Mouse (Mus musculus): Measurements from ENCODE around the gene Gm45213. TPM values are rescaled to one million over a fixed set of nuclear protein-coding genes. Genes with fewer than 3 reads are reported as not detected.

Gm45213 gene
- total and polyA plus RNA-seq, 2 experiments, result not detected

DNA sequence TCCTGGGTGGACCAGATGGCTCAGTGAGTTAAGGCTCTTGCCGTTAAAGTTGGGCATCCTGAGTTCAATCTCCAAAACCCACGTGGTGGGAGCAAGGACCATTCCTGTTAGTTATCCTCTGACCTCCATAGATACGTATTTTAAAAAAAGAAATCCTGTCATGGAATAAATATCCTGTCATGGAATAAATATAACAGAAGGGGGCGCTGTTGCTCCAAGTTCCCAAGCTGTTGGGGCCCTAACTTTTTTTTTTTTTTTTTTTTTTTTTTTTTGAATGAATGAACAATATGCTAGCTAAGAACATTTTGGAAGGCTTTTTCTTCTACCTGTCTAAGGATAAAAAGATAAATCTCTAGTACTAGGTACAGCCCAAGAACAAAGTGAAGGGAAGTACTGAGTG is 58.5 kb downstream of the Gm45213 start:
- 6% methylated on average over 4 of the region's 4 CpGs for WGBS
- DNase-seq (ENCODE audit: extremely low read depth, low read depth, low spot score), result no peak
- TF ChIP-seq CTCF (IDR thresholded peaks at IDR 0.05; ENCODE audit: low read depth, low read length), result peak; percentile 28
- no peak for TF ChIP-seq POLR2A (IDR thresholded peaks at IDR 0.05; ENCODE audit: extremely low read depth, insufficient read depth, low read length)
- no peaks in the 10 kb centered on the region for H3K27me3 ChIP-seq (ENCODE audit: control insufficient read depth, insufficient read depth, low read length)
- H3K27ac ChIP-seq (replicated peaks; ENCODE audit: insufficient read depth, low read depth, low read length), result no peak overlapping the region
- H3K9ac ChIP-seq (ENCODE audit: low read depth, low read length), result no peak overlapping the region
- H3K4me1 ChIP-seq (ENCODE audit: control insufficient read depth, insufficient read depth, low read length), result peaks cover 2% of the 10 kb centered on the region; the same call in 1 of the 2 replicates
- no peaks in the 10 kb centered on the region for H3K79me2 ChIP-seq (ENCODE audit: control insufficient read depth, insufficient read depth, low read length)
- no peak overlapping the region for H3K4me3 ChIP-seq (ENCODE audit: insufficient read depth, low read depth, low read length)
- no peaks in the 10 kb centered on the region for H3K36me3 ChIP-seq (ENCODE audit: control insufficient read depth, insufficient read depth, low read length)

- Histone ChIP-seq H3K79me2 (ENCODE audit: control insufficient read depth, insufficient read depth, low read length) (no peaks in the 10 kb centered on the region), H3K9ac (ENCODE audit: low read depth, low read length) (no peak overlapping the region), H3K4me1 (ENCODE audit: control insufficient read depth, insufficient read depth, low read length) (peaks cover 2% of the 10 kb centered on the region; the same call in 1 of the 2 replicates), H3K36me3 (ENCODE audit: control insufficient read depth, insufficient read depth, low read length) (no peaks in the 10 kb centered on the region), H3K4me3 (ENCODE audit: insufficient read depth, low read depth, low read length) (no peak overlapping the region), H3K27me3 (ENCODE audit: control insufficient read depth, insufficient read depth, low read length) (no peaks in the 10 kb centered on the region), H3K27ac (replicated peaks; ENCODE audit: insufficient read depth, low read depth, low read length) (no peak overlapping the region)
- 90% methylated on average over 5 of the region's 5 CpGs for WGBS
- TF ChIP-seq POLR2A (IDR thresholded peaks at IDR 0.05; ENCODE audit: extremely low read depth, insufficient read depth, low read length) (no peak), CTCF (IDR thresholded peaks at IDR 0.05; ENCODE audit: low read depth, low read length) (no peak)
- no peak for DNase-seq (ENCODE audit: extremely low read depth, low read depth, low spot score)
These were observed 61.1 kb downstream of the Gm45213 start for GRCm38 (mm10) chr7:66104531-66104930.

DNA sequence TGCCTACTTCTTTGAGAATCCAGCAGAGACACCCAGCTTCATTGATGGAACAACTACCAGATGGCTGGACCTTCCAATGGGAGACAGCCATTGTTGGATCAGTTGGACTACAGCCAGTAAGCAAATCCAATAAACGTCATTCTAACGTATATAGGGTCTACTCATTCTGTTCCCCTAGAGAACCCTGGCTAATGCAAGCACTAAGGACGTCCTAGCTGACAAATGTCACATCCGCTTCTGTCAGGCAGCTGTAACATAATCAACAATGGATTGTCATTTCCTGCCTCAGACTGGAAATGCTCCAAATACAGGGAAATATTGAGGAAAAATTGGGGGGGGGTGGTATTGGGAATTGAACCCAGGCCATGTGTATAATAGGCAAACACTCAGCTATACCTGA is 62.4 kb downstream of the Gm45213 start:
- no peak overlapping the region for H3K4me3 ChIP-seq (ENCODE audit: insufficient read depth, low read depth, low read length)
- H3K27ac ChIP-seq (replicated peaks; ENCODE audit: insufficient read depth, low read depth, low read length), result no peak overlapping the region
- no peaks in the 10 kb centered on the region for H3K36me3 ChIP-seq (ENCODE audit: control insufficient read depth, insufficient read depth, low read length)
- H3K79me2 ChIP-seq (ENCODE audit: control insufficient read depth, insufficient read depth, low read length), result peaks cover 5% of the 10 kb centered on the region; the same call in 1 of the 2 replicates
- TF ChIP-seq CTCF (IDR thresholded peaks at IDR 0.05; ENCODE audit: low read depth, low read length) (no peak), POLR2A (IDR thresholded peaks at IDR 0.05; ENCODE audit: extremely low read depth, insufficient read depth, low read length) (no peak)
- H3K9ac ChIP-seq (ENCODE audit: low read depth, low read length), result no peak overlapping the region
- DNase-seq (ENCODE audit: extremely low read depth, low read depth, low spot score), result no peak
- WGBS, result 53% methylated on average over 4 of the region's 4 CpGs
- H3K4me1 ChIP-seq (ENCODE audit: control insufficient read depth, insufficient read depth, low read length), result peaks cover 5% of the 10 kb centered on the region
- H3K27me3 ChIP-seq (ENCODE audit: control insufficient read depth, insufficient read depth, low read length), result 0 out of 2 replicates have a peak, but pooled peaks cover 4% of the 10 kb centered on the region

- Histone ChIP-seq H3K9ac (ENCODE audit: low read depth, low read length) (no peak overlapping the region), H3K79me2 (ENCODE audit: control insufficient read depth, insufficient read depth, low read length) (peaks cover 5% of the 10 kb centered on the region; the same call in 1 of the 2 replicates), H3K36me3 (ENCODE audit: control insufficient read depth, insufficient read depth, low read length) (no peaks in the 10 kb centered on the region), H3K27ac (replicated peaks; ENCODE audit: insufficient read depth, low read depth, low read length) (no peak overlapping the region), H3K27me3 (ENCODE audit: control insufficient read depth, insufficient read depth, low read length) (0 out of 2 replicates have a peak, but pooled peaks cover 4% of the 10 kb centered on the region), H3K4me1 (ENCODE audit: control insufficient read depth, insufficient read depth, low read length) (peaks cover 5% of the 10 kb centered on the region), H3K4me3 (ENCODE audit: insufficient read depth, low read depth, low read length) (no peak overlapping the region)
- peak; percentile 34 for DNase-seq (ENCODE audit: extremely low read depth, low read depth, low spot score)
- no peak for TF ChIP-seq POLR2A (IDR thresholded peaks at IDR 0.05; ENCODE audit: extremely low read depth, insufficient read depth, low read length)
- TF ChIP-seq CTCF (IDR thresholded peaks at IDR 0.05; ENCODE audit: low read depth, low read length), result no peak
- whole genome bisulfite sequencing, result 32% methylated on average over 7 of the region's 7 CpGs
These were observed 63.2 kb downstream of the Gm45213 start for GRCm38 (mm10) chr7:66106581-66107056.

DNA sequence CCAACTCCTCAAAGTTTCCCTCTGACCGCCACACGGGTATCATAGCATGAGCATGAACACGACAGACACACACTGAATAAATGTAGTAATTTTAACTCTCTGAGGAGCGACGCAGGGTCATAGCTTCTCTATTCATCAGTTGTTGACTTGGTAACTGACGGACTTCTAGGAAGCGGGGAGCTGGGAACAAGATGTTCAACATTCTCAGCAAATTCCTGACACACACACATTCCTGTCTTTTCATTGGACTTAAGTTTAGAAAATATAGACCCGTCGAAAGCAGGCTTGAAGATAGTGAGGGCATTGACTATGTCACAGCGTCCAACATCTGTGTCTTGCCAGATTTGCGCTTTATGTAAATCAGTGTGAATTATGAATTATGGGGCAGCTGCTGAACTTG is 63.8 kb downstream of the Gm45213 start:
- H3K4me3 ChIP-seq (ENCODE audit: insufficient read depth, low read depth, low read length), result no peak overlapping the region
- peaks cover 5% of the 10 kb centered on the region; the same call in 1 of the 2 replicates for H3K79me2 ChIP-seq (ENCODE audit: control insufficient read depth, insufficient read depth, low read length)
- no peak for DNase-seq (ENCODE audit: extremely low read depth, low read depth, low spot score)
- peaks cover 5% of the 10 kb centered on the region for H3K4me1 ChIP-seq (ENCODE audit: control insufficient read depth, insufficient read depth, low read length)
- no peak for TF ChIP-seq POLR2A (IDR thresholded peaks at IDR 0.05; ENCODE audit: extremely low read depth, insufficient read depth, low read length)
- TF ChIP-seq CTCF (IDR thresholded peaks at IDR 0.05; ENCODE audit: low read depth, low read length), result no peak
- H3K27ac ChIP-seq (replicated peaks; ENCODE audit: insufficient read depth, low read depth, low read length), result no peak overlapping the region
- no peak overlapping the region for H3K9ac ChIP-seq (ENCODE audit: low read depth, low read length)
- no peaks in the 10 kb centered on the region for H3K36me3 ChIP-seq (ENCODE audit: control insufficient read depth, insufficient read depth, low read length)
- WGBS, result 74% methylated on average over 11 of the region's 11 CpGs
- 0 out of 2 replicates have a peak, but pooled peaks cover 4% of the 10 kb centered on the region for H3K27me3 ChIP-seq (ENCODE audit: control insufficient read depth, insufficient read depth, low read length)

DNA sequence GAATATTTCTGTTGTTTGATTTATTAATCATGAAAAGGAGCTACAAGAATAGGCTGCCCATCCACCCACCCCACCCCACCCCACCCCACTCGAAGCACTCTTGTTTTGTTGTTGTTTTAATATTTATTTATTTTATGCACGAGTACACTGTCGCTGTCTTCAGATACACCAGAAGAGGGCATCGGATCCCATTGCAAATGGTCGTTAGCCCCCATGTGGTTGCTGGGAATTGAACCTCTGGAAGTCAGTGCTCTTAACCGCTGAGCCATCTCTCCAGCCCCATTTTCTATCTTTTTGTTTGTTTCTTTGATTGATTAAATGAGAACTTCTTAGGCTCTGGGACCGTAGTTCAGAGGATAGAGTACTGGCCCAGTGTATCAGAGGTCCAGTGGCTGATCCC is 64.5 kb downstream of the Gm45213 start:
- Histone ChIP-seq H3K9ac (ENCODE audit: low read depth, low read length) (no peak overlapping the region), H3K27me3 (ENCODE audit: control insufficient read depth, insufficient read depth, low read length) (0 out of 2 replicates have a peak, but pooled peaks cover 4% of the 10 kb centered on the region), H3K4me3 (ENCODE audit: insufficient read depth, low read depth, low read length) (no peak overlapping the region), H3K79me2 (ENCODE audit: control insufficient read depth, insufficient read depth, low read length) (peaks cover 5% of the 10 kb centered on the region; the same call in 1 of the 2 replicates), H3K4me1 (ENCODE audit: control insufficient read depth, insufficient read depth, low read length) (peaks cover 5% of the 10 kb centered on the region), H3K27ac (replicated peaks; ENCODE audit: insufficient read depth, low read depth, low read length) (no peak overlapping the region), H3K36me3 (ENCODE audit: control insufficient read depth, insufficient read depth, low read length) (no peaks in the 10 kb centered on the region)
- WGBS, result 10% methylated on average over 7 of the region's 7 CpGs
- TF ChIP-seq CTCF (IDR thresholded peaks at IDR 0.05; ENCODE audit: low read depth, low read length) (peak; percentile 32; the same call in 1 of the 2 replicates), POLR2A (IDR thresholded peaks at IDR 0.05; ENCODE audit: extremely low read depth, insufficient read depth, low read length) (no peak)
- no peak for DNase-seq (ENCODE audit: extremely low read depth, low read depth, low spot score)
